Mouse (Mus musculus) intestine, embryonic 14.5 days (tissue): ENCODE data around the gene Babam1. TPM values are rescaled to one million over a fixed set of nuclear protein-coding genes. Genes with fewer than 3 reads are reported as not detected.
A peak's percentile ranks its signal among the peaks of the same experiment; 100 is the strongest.

Experiments
- ATAC-seq: fragments of 200-750 bp; cut with Nextera tagmentation; replicated peaks from 2 replicates; pipeline ENCODE4 v1.8.0; 2017; ENCODE audit warnings: low read depth, moderate number of reproducible peaks, moderate TSS enrichment, moderate library complexity; ENCODE audit not compliant: low FRiP score, low TSS enrichment
- DNase-seq: peaks from one replicate; pipeline ENCODE4 v3.0.0-alpha.2; 2018; ENCODE audit warnings: low spot score
- H3K27ac ChIP-seq: fragments of 300-500 bp; sonication (generic); 2 replicates; pipeline ENCODE4 v1.5.1; 2014; ENCODE audit warnings: low read depth, mild to moderate bottlenecking, control low read depth
- H3K27me3 ChIP-seq: fragments of 300-500 bp; sonication (generic); replicated peaks from 2 replicates; pipeline ENCODE4 v1.6.1; 2014; ENCODE audit warnings: low read length, control low read depth; ENCODE audit not compliant: control insufficient read depth, insufficient read depth
- H3K36me3 ChIP-seq: fragments of 300-500 bp; sonication (generic); 2 replicates; pipeline ENCODE4 v1.6.1; 2014; ENCODE audit warnings: low read length, control low read depth; ENCODE audit not compliant: control insufficient read depth, insufficient read depth
- H3K4me1 ChIP-seq: fragments of 300-500 bp; sonication (generic); replicated peaks from 2 replicates; pipeline ENCODE4 v1.6.1; 2014; ENCODE audit warnings: low read length, control low read depth, mixed read lengths; ENCODE audit not compliant: control insufficient read depth, insufficient read depth
- H3K4me2 ChIP-seq: fragments of 300-500 bp; sonication (generic); 2 replicates; pipeline ENCODE4 v1.6.1; 2014; ENCODE audit warnings: low read length
- H3K4me3 ChIP-seq: fragments of 300-500 bp; sonication (generic); 2 replicates; pipeline ENCODE4 v1.5.1; 2014; ENCODE audit warnings: low read depth, low read length, control low read depth, mixed read lengths
- H3K9ac ChIP-seq: fragments of 300-500 bp; sonication (generic); 2 replicates; pipeline ENCODE4 v1.6.1; 2014; ENCODE audit warnings: mild to moderate bottlenecking, low read length
- H3K9me3 ChIP-seq: fragments of 300-500 bp; sonication (generic); 2 replicates; pipeline ENCODE4 v1.6.1; 2016; ENCODE audit warnings: low read length, control low read depth; ENCODE audit not compliant: control insufficient read depth
- WGBS: fragments of 180-500 bp; shearing (Covaris S2); extraction: QIAGEN DNeasy Blood & Tissue Kit; methylation state at CpG from one replicate; pipeline ENCODE4 v1.1.7; 2014; 5-methylcytosine and 5-hydroxymethylcytosine counted together
- polyA plus RNA-seq: library from polyadenylated mRNA; unstranded; fragments of >200 nt; fragmentation: Nextera tagmentation; extraction: Ambion mirVana; gene quantifications from 2 replicates; pipeline ENCODE4 v1.2.1, GENCODE M21; 2014

The Babam1 gene
- polyA plus RNA-seq, 1 experiment from 2014 or later: 95.1 TPM

- Histone ChIP-seq H3K27me3 (no peaks in the 10 kb centered on the region), H3K4me2 (peak overlapping the region; percentile 97), H3K36me3 (peaks cover 24% of the 10 kb centered on the region), H3K4me1 (peaks cover 50% of the 10 kb centered on the region), H3K4me3 (peak overlapping the region; percentile 93), H3K27ac (no peak overlapping the region), H3K9ac (peak overlapping the region; percentile 85), H3K9me3 (no peaks in the 10 kb centered on the region)
- DNase-seq (no peak), ATAC-seq (no peak)
- WGBS: 64% methylated on average over 3 of the region's 3 CpGs
These were observed 17.1 kb upstream of the Babam1 start for GRCm38 (mm10) chr8:71379512-71380075.

GRCm38 (mm10) chr8:71380178-71381171 lies 16.2 kb upstream of the Babam1 start:
- ATAC-seq: no peak
- Histone ChIP-seq H3K9me3 (no peaks in the 10 kb centered on the region), H3K27me3 (no peaks in the 10 kb centered on the region), H3K4me1 (peaks cover 47% of the 10 kb centered on the region), H3K4me2 (peak overlapping the region; percentile 97), H3K4me3 (peak overlapping the region; percentile 93), H3K9ac (peak overlapping the region; percentile 85), H3K36me3 (peaks cover 16% of the 10 kb centered on the region), H3K27ac (peak overlapping the region; percentile 91)
- WGBS: 1% methylated on average over 72 of the region's 72 CpGs
- no peak for DNase-seq

- peak; percentile 86 for DNase-seq
- Histone ChIP-seq H3K9me3 (no peaks in the 10 kb centered on the region), H3K4me1 (peaks cover 37% of the 10 kb centered on the region), H3K4me3 (peak within 1 kb of the TSS; percentile 93), H3K9ac (peak within 1 kb of the TSS; percentile 85), H3K36me3 (peaks cover 15% of the 10 kb centered on the region), H3K27ac (peak within 1 kb of the TSS; percentile 91), H3K27me3 (no peaks in the 10 kb centered on the region), H3K4me2 (peak within 1 kb of the TSS; percentile 97)
- WGBS: under 1% methylated on average over 77 of the region's 89 CpGs
- ATAC-seq: peak; percentile 29
These were observed 15.2 kb upstream of the Babam1 start, which contains the start of gene Nr2f6 for GRCm38 (mm10) chr8:71381421-71381970. TSS of gene Nr2f6 (minus strand) at chr8:71381960.

- peak; percentile 90 for ATAC-seq
- peak overlapping the region; percentile 97 for H3K4me2 ChIP-seq
- peak overlapping the region; percentile 85 for H3K9ac ChIP-seq
- 3% methylated on average over 46 of the region's 80 CpGs for WGBS
- H3K4me3 ChIP-seq: peak overlapping the region; percentile 93
- peaks cover 31% of the 10 kb centered on the region for H3K4me1 ChIP-seq
- H3K27ac ChIP-seq: peak overlapping the region; percentile 91
- H3K9me3 ChIP-seq: no peaks in the 10 kb centered on the region
- peak; percentile 90 for DNase-seq
- H3K27me3 ChIP-seq: no peaks in the 10 kb centered on the region
- H3K36me3 ChIP-seq: peaks cover 8% of the 10 kb centered on the region
These were observed 14.4 kb upstream of the Babam1 start for GRCm38 (mm10) chr8:71381971-71382961.

GRCm38 (mm10) chr8:71383396-71383795 lies 13.3 kb upstream of the Babam1 start:
- H3K27me3 ChIP-seq: no peaks in the 10 kb centered on the region
- no peak overlapping the region for H3K4me3 ChIP-seq
- DNase-seq (no peak), ATAC-seq (no peak)
- no peak overlapping the region for H3K4me2 ChIP-seq
- WGBS: 28% methylated on average over 12 of the region's 12 CpGs
- peak overlapping the region; percentile 88; the same call in 1 of the 2 replicates for H3K27ac ChIP-seq
- H3K9ac ChIP-seq: 0 out of 2 replicates have a peak overlapping the region, but pooled peaks have one; percentile 11
- H3K9me3 ChIP-seq: no peaks in the 10 kb centered on the region
- peaks cover 31% of the 10 kb centered on the region for H3K4me1 ChIP-seq
- H3K36me3 ChIP-seq: no peaks in the 10 kb centered on the region

GRCm38 (mm10) chr8:71383860-71384259 lies 12.8 kb upstream of the Babam1 start:
- Histone ChIP-seq H3K4me2 (no peak overlapping the region), H3K27me3 (no peaks in the 10 kb centered on the region), H3K36me3 (no peaks in the 10 kb centered on the region), H3K4me1 (peaks cover 28% of the 10 kb centered on the region), H3K4me3 (no peak overlapping the region), H3K9ac (no peak overlapping the region), H3K27ac (peak overlapping the region; percentile 88; the same call in 1 of the 2 replicates), H3K9me3 (no peaks in the 10 kb centered on the region)
- 53% methylated on average over 3 of the region's 3 CpGs for WGBS
- DNase-seq (no peak), ATAC-seq (no peak)

GRCm38 (mm10) chr8:71385212-71385835 lies 11.3 kb upstream of the Babam1 start:
- Histone ChIP-seq H3K27ac (no peak overlapping the region), H3K4me3 (no peak overlapping the region), H3K9me3 (no peaks in the 10 kb centered on the region), H3K4me2 (no peak overlapping the region), H3K27me3 (no peaks in the 10 kb centered on the region), H3K4me1 (peaks cover 14% of the 10 kb centered on the region), H3K9ac (no peak overlapping the region), H3K36me3 (no peaks in the 10 kb centered on the region)
- DNase-seq (no peak), ATAC-seq (no peak)
- WGBS: 64% methylated on average over 12 of the region's 12 CpGs
